Mouse (Mus musculus): ENCODE results near the gene Scrg1.

GRCm38 (mm10) chr8:57450726-57451125 is 5.0 kb upstream of the Scrg1 start:
- TF ChIP-seq USF1 (IDR thresholded peaks at IDR 0.05; ENCODE audit: low read depth, low read length) = no peak
- no peak for TF ChIP-seq GABPA (IDR thresholded peaks at IDR 0.05; ENCODE audit: low read depth, low read length)
- no peak for TF ChIP-seq ZNF384 (IDR thresholded peaks at IDR 0.05; ENCODE audit: low read depth, low read length)
- TF ChIP-seq GATA1 (IDR thresholded peaks at IDR 0.05; ENCODE audit: low read depth, low read length) = no peak
- TF ChIP-seq JUND (IDR thresholded peaks at IDR 0.05; ENCODE audit: low read depth, low read length) = no peak
- TF ChIP-seq CTCF (IDR thresholded peaks at IDR 0.05 in 2 of 3, conservative IDR thresholded peaks at IDR 0.05 in 1 of 3; ENCODE audit: control insufficient read depth in 1 of 3, insufficient read depth in 1 of 3, low read depth in 2 of 3, low read length in 3 of 3, poor library complexity in 1 of 3, severe bottlenecking in 1 of 3) = no peak
- TF ChIP-seq ZKSCAN1 (IDR thresholded peaks at IDR 0.05; ENCODE audit: low read depth, low read length) = no peak
- no peak for TF ChIP-seq CHD1 (IDR thresholded peaks at IDR 0.05; ENCODE audit: low read depth, low read length)
- TF ChIP-seq TCF12 (IDR thresholded peaks at IDR 0.05; ENCODE audit: low read depth, low read length) = no peak
